Mouse (Mus musculus) embryonic fibroblast, embryonic 13.5 days (primary cell): ENCODE measurements at regions not wholly inside any gene's neighbourhood (a gene's known extent, or its start where the extent isn't known, plus 50 kb on each side); places are given as distances from the start of the nearest gene placed in this dataset.

Source experiments
- CTCF ChIP-seq: IDR thresholded peaks from 2 replicates; pipeline ENCODE4 v1.5.1; 2011; ENCODE audit warnings: mild to moderate bottlenecking, control low read depth, low read length, moderate library complexity, borderline replicate concordance; ENCODE audit not compliant: insufficient read depth
- POLR2A ChIP-seq: IDR thresholded peaks from 2 replicates; pipeline ENCODE4 v1.6.1; 2011; ENCODE audit warnings: low read depth, mild to moderate bottlenecking, control low read depth, low read length, moderate library complexity

- TF ChIP-seq CTCF (no peak), POLR2A (no peak)
These were observed 63.3 kb upstream of the Zfp703 start for GRCm38 (mm10) chr8:26913562-26914529.
